In genomic region chr9:14447086-14447485, GRCm38 (mm10) we compare ENCODE assay signal across 2 mouse cellular contexts. TPM values are rescaled to one million over a fixed set of nuclear protein-coding genes. Genes with fewer than 3 reads are reported as not detected.
"Had no signal": no experiment of that assay in that cellular context is flagged by ENCODE, and none has a peak within 500 bp of the region (broad histone marks: within the 10 kb centered on the region; RNA-seq: fewer than 3 reads in every experiment).

No protein-coding gene starts in this region.

RNA-seq across cellular contexts. Expression of gene Kdm4d, which starts 53.2 kb away (rescaled TPM):
- total RNA-seq: neutrophil, adult 5-6 weeks had no signal
- polyA plus RNA-seq: small intestine, adult 2 months had no signal
